Mouse (Mus musculus): ENCODE measurements around the gene Hsd17b12.

DNA sequence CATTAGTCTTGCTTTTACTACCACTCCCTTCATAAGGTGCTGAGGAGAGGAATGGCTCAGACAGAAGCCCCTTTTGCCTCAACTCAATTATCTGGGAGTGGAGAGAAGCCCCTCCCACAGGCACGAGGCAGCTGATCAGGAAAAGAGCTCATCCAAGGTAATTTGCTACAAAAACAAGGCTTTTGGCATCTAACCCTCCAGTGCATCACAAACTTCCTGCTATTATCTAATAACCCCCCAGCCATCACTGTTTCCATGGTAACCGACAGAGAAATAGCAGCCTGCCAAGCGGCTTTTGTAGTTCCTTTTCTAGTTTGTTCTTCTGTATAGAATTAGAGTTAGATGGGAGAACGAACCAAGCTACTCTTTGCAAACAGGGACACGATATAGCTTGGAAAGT, 165.5 kb downstream of the Hsd17b12 start:
- TF ChIP-seq GATA1 (IDR thresholded peaks at IDR 0.05; ENCODE audit: borderline replicate concordance, low read length) (no peak), FLI1 (IDR thresholded peaks at IDR 0.05; ENCODE audit: low read length) (no peak)
